Mouse (Mus musculus): ENCODE measurements around the gene Cdkl3. TPM values are rescaled to one million over a fixed set of nuclear protein-coding genes. Genes with fewer than 3 reads are reported as not detected.

The Cdkl3 gene
- polyA plus RNA-seq, 1 experiment from 2014 or later: 9.4 TPM

GRCm38 (mm10) chr11:52129171-52129570 lies 125.2 kb downstream of the Cdkl3 start:
- ATAC-seq (ENCODE audit: insufficient read depth) (peak; percentile 15; the same call in 1 of the 2 replicates), DNase-seq (peak; percentile 39)
- Histone ChIP-seq H3K4me2 (no peak overlapping the region), H3K4me3 (ENCODE audit: low read depth, low read length) (no peak overlapping the region), H3K27ac (ENCODE audit: low read depth) (peak overlapping the region; percentile 26; the same call in 1 of the 2 replicates), H3K4me1 (ENCODE audit: insufficient read depth) (0 out of 2 replicates have a peak, but pooled peaks cover 2% of the 10 kb centered on the region), H3K36me3 (ENCODE audit: insufficient read depth) (peaks cover 22% of the 10 kb centered on the region), H3K9me3 (ENCODE audit: low read depth, low read length) (no peaks in the 10 kb centered on the region), H3K27me3 (ENCODE audit: insufficient read depth, low read length) (no peaks in the 10 kb centered on the region), H3K9ac (no peak overlapping the region)
- TF ChIP-seq CTCF (IDR thresholded peaks at IDR 0.05; ENCODE audit: low read depth): peak; percentile 26; the same call in 1 of the 2 replicates
- 27% methylated on average over 3 of the region's 3 CpGs for WGBS

GRCm38 (mm10) chr11:52129621-52130450 lies 125.8 kb downstream of the Cdkl3 start:
- H3K4me2 ChIP-seq: no peak overlapping the region
- 0 out of 2 replicates have a peak, but pooled peaks cover 2% of the 10 kb centered on the region for H3K4me1 ChIP-seq (ENCODE audit: insufficient read depth)
- H3K9ac ChIP-seq: no peak overlapping the region
- peak overlapping the region; percentile 26; the same call in 1 of the 2 replicates for H3K27ac ChIP-seq (ENCODE audit: low read depth)
- TF ChIP-seq CTCF (IDR thresholded peaks at IDR 0.05; ENCODE audit: low read depth): no peak
- DNase-seq (no peak), ATAC-seq (ENCODE audit: insufficient read depth) (no peak)
- H3K27me3 ChIP-seq (ENCODE audit: insufficient read depth, low read length): no peaks in the 10 kb centered on the region
- no peaks in the 10 kb centered on the region for H3K9me3 ChIP-seq (ENCODE audit: low read depth, low read length)
- WGBS: 58% methylated on average over 10 of the region's 10 CpGs
- peaks cover 16% of the 10 kb centered on the region for H3K36me3 ChIP-seq (ENCODE audit: insufficient read depth)
- H3K4me3 ChIP-seq (ENCODE audit: low read depth, low read length): no peak overlapping the region

- H3K4me1 ChIP-seq (ENCODE audit: insufficient read depth): 0 out of 2 replicates have a peak, but pooled peaks cover 2% of the 10 kb centered on the region
- peak; percentile 44; the same call in 1 of the 2 replicates for TF ChIP-seq CTCF (IDR thresholded peaks at IDR 0.05; ENCODE audit: low read depth)
- no peak overlapping the region for H3K9ac ChIP-seq
- WGBS: 71% methylated on average over 7 of the region's 7 CpGs
- no peak for DNase-seq
- no peaks in the 10 kb centered on the region for H3K27me3 ChIP-seq (ENCODE audit: insufficient read depth, low read length)
- no peak overlapping the region for H3K4me2 ChIP-seq
- no peaks in the 10 kb centered on the region for H3K9me3 ChIP-seq (ENCODE audit: low read depth, low read length)
- H3K36me3 ChIP-seq (ENCODE audit: insufficient read depth): peaks cover 8% of the 10 kb centered on the region; the same call in 1 of the 2 replicates
- no peak overlapping the region for H3K4me3 ChIP-seq (ENCODE audit: low read depth, low read length)
- no peak overlapping the region for H3K27ac ChIP-seq (ENCODE audit: low read depth)
- ATAC-seq (ENCODE audit: insufficient read depth): no peak
These were observed 126.5 kb downstream of the Cdkl3 start for GRCm38 (mm10) chr11:52130451-52131068.

Small RNA genes lying within 50 kb of the gene (microRNA-seq; reads per million reads assigned to microRNA genes)
- gene Gm24157 (ENCODE audit: borderline number of aligned reads): not detected
- 13.8 reads per million, percentile 26 among the genes with 10 or more reads in this experiment for gene Mir3061 (ENCODE audit: borderline number of aligned reads)

Other genes with a start within 250 kb of the Cdkl3 start
- 16.3 and 16.8 TPM in 2 replicates for gene Sec24a, start 240.6 kb upstream of the Cdkl3 start, polyA plus RNA-seq (2014; fragmentation: Nextera tagmentation; extraction: Ambion mirVana)
- gene Sar1b, start 240.5 kb upstream of the Cdkl3 start, polyA plus RNA-seq (2014; fragmentation: Nextera tagmentation; extraction: Ambion mirVana): 105 and 109 TPM in 2 replicates
- 1.3 and 1.6 TPM in 2 replicates for gene Jade2, start 146.6 kb upstream of the Cdkl3 start, polyA plus RNA-seq (2014; fragmentation: Nextera tagmentation; extraction: Ambion mirVana)
- gene Cdkn2aipnl, start 36.6 kb upstream of the Cdkl3 start, polyA plus RNA-seq (2014; fragmentation: Nextera tagmentation; extraction: Ambion mirVana): 107 and 109 TPM in 2 replicates
- gene Ube2b, start 3.5 kb upstream of the Cdkl3 start, polyA plus RNA-seq (2014; fragmentation: Nextera tagmentation; extraction: Ambion mirVana): 126 and 128 TPM in 2 replicates
- 94.0 and 95.3 TPM in 2 replicates for gene Ppp2ca, start 94.5 kb downstream of the Cdkl3 start, polyA plus RNA-seq (2014; fragmentation: Nextera tagmentation; extraction: Ambion mirVana)
- gene Olfr1373, start 141.3 kb downstream of the Cdkl3 start, polyA plus RNA-seq (2014; fragmentation: Nextera tagmentation; extraction: Ambion mirVana): not detected in 2 replicates
- not detected in 2 replicates for gene Olfr1371, start 209.8 kb downstream of the Cdkl3 start, polyA plus RNA-seq (2014; fragmentation: Nextera tagmentation; extraction: Ambion mirVana)
- gene Skp1a, start 227.8 kb downstream of the Cdkl3 start, polyA plus RNA-seq (2014; fragmentation: Nextera tagmentation; extraction: Ambion mirVana): 781 and 807 TPM in 2 replicates

All from lung, embryonic 14.5 days (tissue).